Mouse (Mus musculus): Measurements from ENCODE around the gene Col1a1.

Gene Col1a1

GRCm38 (mm10) chr11:94974951-94975350 is 38.9 kb downstream of the Col1a1 start:
- in situ Hi-C loops (cut with MboI, MseI), result no loop called here

DNA sequence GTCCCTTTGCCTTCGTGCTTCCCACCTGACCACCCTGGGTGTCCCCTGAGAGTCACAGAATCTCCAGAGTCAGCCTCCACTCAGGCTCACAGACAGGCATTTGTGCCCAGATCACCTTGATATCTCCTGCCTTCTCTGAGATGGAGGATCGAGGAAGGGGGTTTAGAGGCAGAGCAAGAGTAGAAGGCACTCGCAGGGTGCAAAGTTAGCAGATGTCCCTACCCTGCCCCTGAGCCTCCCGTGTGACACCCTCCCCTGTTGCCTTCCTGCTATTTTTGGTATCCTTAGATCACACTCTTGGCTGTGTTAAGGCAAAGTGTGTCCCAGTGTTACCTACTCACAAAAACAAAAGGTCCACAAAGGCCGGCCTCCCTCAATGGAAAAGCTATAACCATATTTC is 40.2 kb downstream of the Col1a1 start, which contains the start of gene Sgca:
Sgca (minus strand) TSS at position 129 of the 400 bp plus-strand sequence.
- in situ Hi-C loops (cut with MboI, MseI), result no loop called here

DNA sequence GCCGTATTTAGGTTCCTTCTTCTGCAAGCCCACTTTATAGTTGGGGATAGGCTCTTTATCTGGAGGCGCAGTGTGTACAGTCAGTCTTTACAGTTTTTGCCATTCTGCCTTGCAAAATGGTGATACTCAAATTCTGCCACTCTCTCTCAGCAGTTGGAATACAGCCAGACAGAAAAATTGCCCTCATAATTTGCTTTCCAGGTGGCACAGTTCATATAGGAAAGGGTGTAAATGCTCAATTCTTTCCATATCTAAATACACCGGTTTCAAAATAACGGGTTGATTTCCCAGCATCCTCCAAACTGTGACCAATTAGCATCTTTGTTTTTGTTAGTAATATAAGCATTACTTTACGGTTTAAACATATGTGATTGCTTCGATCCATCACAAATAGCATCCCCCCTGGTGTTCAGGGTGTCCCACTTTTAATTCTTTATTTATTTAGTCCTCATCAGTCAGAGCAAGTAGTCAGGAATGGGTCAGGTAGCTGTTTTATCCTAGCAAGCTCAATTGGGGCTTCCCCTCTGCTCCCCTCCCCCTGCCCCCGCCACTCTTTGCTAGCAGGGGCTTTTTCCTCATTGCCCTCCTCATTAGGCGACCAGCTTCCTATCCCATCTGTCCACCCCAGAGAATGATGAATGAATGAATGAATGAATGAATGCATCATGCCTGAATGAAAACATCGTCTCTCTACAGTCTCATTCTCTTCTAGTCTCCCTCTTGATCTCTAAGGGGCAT is 42.3 kb downstream of the Col1a1 start:
- in situ Hi-C loops (cut with MboI, MseI), result no loop called here

- in situ Hi-C loops (cut with MboI, MseI), result no loop called here
These were observed 42.9 kb downstream of the Col1a1 start for GRCm38 (mm10) chr11:94978947-94979346.

DNA sequence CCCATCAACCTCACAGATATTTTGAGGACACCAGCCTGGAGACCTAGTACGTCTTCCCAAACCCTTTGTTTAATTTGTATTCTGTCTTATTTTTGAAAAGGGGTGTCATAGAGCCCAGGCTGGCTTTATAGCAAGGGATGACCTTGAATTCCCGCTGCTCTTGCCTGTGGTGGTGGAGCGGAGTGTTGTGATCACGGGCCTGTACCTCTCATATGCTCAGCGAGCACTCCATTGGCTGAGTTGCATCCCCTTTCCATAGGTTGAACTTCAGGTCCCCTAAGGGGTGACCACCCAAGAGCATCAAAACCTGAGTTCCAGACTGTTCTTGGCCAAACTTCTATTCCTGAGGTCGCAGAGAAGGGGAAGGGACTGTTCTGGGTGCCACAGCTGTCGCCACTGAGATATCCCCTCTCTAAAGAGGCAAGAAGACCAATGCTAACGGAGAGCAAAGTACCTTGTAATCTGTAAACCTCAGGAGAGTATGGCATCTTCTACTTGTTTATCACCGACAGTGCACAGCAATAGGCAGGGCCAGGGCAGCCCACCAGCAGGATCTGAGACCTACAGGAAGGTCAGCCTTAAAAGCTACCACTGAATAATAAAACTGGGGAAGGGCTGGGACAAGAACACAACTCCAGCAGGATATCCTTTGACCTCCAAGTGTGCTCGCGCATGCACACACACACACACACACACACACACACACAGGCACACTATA is 43.6 kb downstream of the Col1a1 start:
- in situ Hi-C loops (cut with MboI, MseI), result no loop called here

DNA sequence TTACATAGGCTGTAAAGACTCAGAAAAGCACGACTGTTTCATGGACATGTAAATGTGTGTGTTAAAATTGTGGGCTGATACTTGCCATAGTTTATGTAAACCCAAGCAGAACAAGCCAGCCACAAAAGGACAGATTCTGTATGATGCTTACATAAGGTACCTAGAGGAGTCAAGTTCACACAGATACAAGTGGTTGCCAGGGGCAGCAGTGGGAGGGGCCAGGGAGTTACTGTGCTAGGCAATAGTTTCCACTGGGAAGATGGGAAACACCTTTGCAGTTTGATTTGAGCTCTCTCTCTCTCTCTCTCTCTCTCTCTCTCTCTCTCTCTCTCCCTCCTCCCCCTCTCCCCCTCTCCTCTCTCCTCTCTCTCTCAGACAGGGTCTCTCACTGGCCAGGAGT is 49.1 kb downstream of the Col1a1 start:
- in situ Hi-C loops (cut with MboI, MseI), result no loop called here

GRCm38 (mm10) chr11:94985822-94986221 is 49.8 kb downstream of the Col1a1 start:
- in situ Hi-C loops (cut with MboI, MseI), result no loop called here

DNA sequence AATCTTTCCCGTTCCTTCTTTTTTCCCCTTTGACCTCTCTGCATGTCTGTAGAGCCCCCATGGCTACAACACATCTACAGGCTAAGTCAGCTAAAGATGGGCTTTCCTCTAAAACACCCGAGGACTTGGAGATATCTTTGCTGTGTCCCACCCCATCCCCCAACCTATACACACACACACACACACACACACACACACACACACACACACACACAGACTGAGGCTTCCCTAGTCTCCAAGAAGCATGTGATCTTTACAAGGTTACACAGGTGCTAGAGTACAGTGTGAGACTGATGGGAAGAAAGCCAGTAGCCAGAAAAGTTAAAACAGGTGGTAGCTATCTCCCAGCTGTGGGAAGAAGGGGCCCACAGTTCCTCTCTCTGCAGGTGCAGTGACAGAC is 50.4 kb downstream of the Col1a1 start:
- in situ Hi-C loops (cut with MboI, MseI), result no loop called here

- in situ Hi-C loops (cut with MboI, MseI), result no loop called here
These were observed 51.3 kb downstream of the Col1a1 start for GRCm38 (mm10) chr11:94987341-94987740.

- in situ Hi-C loops (cut with MboI, MseI), result no loop called here
These were observed 51.8 kb downstream of the Col1a1 start for GRCm38 (mm10) chr11:94987851-94988250.

GRCm38 (mm10) chr11:94988780-94989561 is 52.9 kb downstream of the Col1a1 start:
- in situ Hi-C loops (cut with MboI, MseI), result no loop called here

DNA sequence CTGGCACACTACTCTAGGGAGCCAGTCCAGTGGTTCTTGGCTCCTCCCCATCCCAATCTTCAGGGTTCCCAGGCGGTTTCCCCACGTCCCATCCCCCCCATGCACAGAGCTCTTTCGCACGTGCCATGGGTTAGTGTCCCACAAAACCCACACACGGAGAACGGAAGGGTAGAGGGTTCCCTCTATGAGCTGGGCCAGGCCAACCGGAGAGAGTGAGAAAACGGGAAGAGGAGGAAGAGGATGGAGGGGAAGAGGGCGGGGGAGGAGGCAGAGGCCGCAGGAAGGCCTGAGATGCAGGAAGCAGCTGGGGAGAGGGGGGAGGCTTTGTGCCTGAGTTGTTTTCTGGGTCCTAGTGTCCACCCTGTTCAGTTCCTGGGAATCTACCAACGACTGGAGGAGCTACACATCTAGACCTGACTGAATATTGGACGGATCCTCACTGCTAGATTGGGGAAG is 53.6 kb downstream of the Col1a1 start:
- in situ Hi-C loops (cut with MboI, MseI), result no loop called here

DNA sequence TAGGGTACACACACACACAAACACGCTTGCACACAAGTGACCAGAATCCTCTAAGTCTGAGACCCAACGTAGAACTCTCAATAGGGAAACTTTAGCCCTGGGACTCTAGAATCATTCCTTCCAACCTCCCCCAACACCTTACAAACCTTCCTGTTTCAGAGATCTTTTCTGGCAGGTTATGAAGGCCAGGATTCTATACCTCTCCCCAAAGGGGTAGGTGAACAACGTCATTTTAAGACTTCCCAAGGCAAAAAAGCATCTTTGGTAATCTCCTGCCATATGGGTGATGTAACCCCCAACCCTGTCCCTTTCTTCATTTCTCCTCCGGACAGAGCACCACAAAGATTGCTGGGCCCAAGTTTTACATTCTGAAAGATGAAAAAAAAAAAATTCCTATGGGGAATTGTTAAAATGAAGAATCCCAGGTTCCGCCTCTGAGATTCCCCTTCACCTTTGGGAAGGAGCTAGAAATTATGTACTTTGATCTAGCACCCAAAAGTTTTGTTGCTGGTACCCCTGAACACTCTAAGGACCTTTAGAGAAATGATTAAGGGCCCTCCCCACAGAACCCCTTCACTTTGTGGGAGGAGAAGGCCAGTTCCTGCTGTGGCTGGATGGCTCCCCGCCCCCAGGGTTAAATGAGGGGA is 54.2 kb downstream of the Col1a1 start:
- in situ Hi-C loops (cut with MboI, MseI), result no loop called here

- in situ Hi-C loops (cut with MboI, MseI), result no loop called here
These were observed 54.9 kb downstream of the Col1a1 start, which contains the start of gene Ppp1r9b for GRCm38 (mm10) chr11:94990749-94991577. Gene Ppp1r9b (plus strand): TSS chr11:94991035.

- in situ Hi-C loops (cut with MboI, MseI), result no loop called here
These were observed 55.8 kb downstream of the Col1a1 start for GRCm38 (mm10) chr11:94991641-94992479.

DNA sequence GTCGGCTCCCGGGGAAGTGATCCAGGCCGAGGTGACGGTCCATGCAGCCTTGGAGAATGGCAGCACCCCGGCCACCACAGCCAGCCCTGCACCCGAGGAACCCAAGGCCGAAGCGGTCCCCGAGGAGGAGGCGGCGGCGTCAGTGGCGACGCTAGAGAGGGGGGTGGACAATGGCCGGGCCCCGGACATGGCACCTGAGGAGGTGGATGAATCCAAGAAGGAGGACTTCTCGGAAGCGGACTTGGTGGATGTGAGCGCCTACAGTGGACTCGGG is 56.4 kb downstream of the Col1a1 start:
- in situ Hi-C loops (cut with MboI, MseI), result no loop called here

DNA sequence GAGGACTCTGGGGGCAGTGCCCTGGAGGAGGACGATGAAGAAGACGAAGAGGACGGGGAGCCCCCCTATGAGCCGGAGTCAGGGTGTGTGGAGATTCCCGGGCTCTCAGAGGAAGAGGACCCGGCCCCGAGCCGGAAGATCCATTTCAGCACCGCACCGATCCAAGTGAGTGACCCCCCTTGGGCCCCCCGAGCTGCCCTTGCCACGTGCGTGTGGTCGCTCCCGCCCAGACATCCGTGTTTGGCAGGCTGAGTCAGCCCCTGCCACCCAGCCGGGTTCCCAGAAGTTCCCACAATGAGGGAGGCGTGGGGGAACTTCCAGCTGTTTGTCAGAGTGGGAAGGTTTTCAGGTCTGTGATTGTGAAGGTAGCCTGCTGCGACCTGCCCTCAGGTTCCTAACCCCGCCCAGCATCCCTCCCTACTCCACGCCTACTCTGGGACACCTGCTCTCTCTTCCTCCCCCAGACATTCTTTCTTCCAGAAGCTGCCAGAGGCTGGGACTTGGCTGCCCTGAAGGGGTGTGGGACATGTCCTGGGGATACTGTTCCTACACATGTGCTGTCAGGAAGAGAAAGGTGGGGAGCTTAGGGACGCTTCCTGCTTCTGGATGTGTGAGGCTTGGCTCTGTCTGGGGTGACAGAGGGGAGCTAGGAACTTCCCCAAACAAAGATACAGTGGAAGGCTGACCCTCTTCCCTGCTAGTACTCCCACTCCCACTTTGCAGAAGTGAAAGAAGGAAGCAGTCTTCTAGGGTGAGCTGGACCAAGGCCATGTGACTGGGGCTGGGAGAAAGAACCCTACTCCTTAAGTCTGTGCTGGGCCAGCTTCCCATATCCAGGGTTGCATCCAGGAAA is 57.0 kb downstream of the Col1a1 start:
- in situ Hi-C loops (cut with MboI, MseI), result no loop called here

GRCm38 (mm10) chr11:94994208-94994814 is 58.3 kb downstream of the Col1a1 start:
- in situ Hi-C loops (cut with MboI, MseI), result no loop called here
